Mouse (Mus musculus) CD4-positive, CD25-positive, alpha-beta regulatory T cell, adult 9 weeks (primary cell): Measurements from ENCODE around the gene Caps2. TPM values are rescaled to one million over a fixed set of nuclear protein-coding genes. Genes with fewer than 3 reads are reported as not detected.

Source experiments
- polyA plus RNA-seq: library from polyadenylated mRNA; unstranded; fragments of 100-300 nt; shearing (Covaris generic); gene quantifications from one replicate; pipeline ENCODE4 v1.2.1, GENCODE M21; 2017

Caps2 gene
- polyA plus RNA-seq: 0.86 TPM

GRCm38 (mm10) chr10:112163168-112163766 is at the start of gene Caps2:
TSS of gene Caps2 (plus strand) at chr10:112163621.

GRCm38 (mm10) chr10:112159882-112160560 is 3.4 kb upstream of the Caps2 start, which contains the start of gene Glipr1l3:
TSS of gene Glipr1l3 (minus strand) at chr10:112160327.

Other genes with a start within 250 kb of the Caps2 start
- gene Krr1, start 191.0 kb upstream of the Caps2 start, polyA plus RNA-seq: 57.6 TPM
- gene Glipr1, start 161.0 kb upstream of the Caps2 start, polyA plus RNA-seq: 132 TPM
- gene Glipr1l1, start 103.4 kb upstream of the Caps2 start, polyA plus RNA-seq: not detected
- gene Glipr1l2, start 80.3 kb upstream of the Caps2 start, polyA plus RNA-seq: not detected
- gene Glipr1l3, start 3.3 kb upstream of the Caps2 start, polyA plus RNA-seq: not detected
- gene Kcnc2, start 107.5 kb downstream of the Caps2 start, polyA plus RNA-seq: not detected